Mouse (Mus musculus) heart, embryonic 12.5 days (tissue): ENCODE results near the gene 5031439G07Rik. TPM values are rescaled to one million over a fixed set of nuclear protein-coding genes. Genes with fewer than 3 reads are reported as not detected.

ENCODE experiments used
- ATAC-seq: fragments of 200-750 bp; cut with Nextera tagmentation; 2 replicates; pipeline ENCODE4 v1.8.0; 2017; ENCODE audit warnings: moderate TSS enrichment, moderate library complexity; ENCODE audit not compliant: insufficient number of reproducible peaks, low FRiP score
- H3K27ac ChIP-seq: fragments of 300-500 bp; sonication (generic); 2 replicates; pipeline ENCODE4 v1.5.1; 2016; ENCODE audit warnings: mild to moderate bottlenecking, moderate library complexity; ENCODE audit not compliant: poor library complexity, severe bottlenecking
- H3K27me3 ChIP-seq: fragments of 300-500 bp; sonication (generic); replicated peaks from 2 replicates; pipeline ENCODE4 v1.6.1; 2016; ENCODE audit warnings: mild to moderate bottlenecking, moderate library complexity
- H3K36me3 ChIP-seq: fragments of 300-500 bp; sonication (generic); 2 replicates; pipeline ENCODE4 v1.6.1; 2016; ENCODE audit warnings: mild to moderate bottlenecking, moderate library complexity
- H3K4me1 ChIP-seq: fragments of 300-500 bp; sonication (generic); replicated peaks from 2 replicates; pipeline ENCODE4 v1.6.1; 2016; ENCODE audit warnings: mild to moderate bottlenecking
- H3K4me2 ChIP-seq: fragments of 300-500 bp; sonication (generic); 2 replicates; pipeline ENCODE4 v1.6.1; 2016; ENCODE audit warnings: mild to moderate bottlenecking, moderate library complexity
- H3K4me3 ChIP-seq: fragments of 300-500 bp; sonication (generic); 2 replicates; pipeline ENCODE4 v1.5.1; 2016; ENCODE audit warnings: mild to moderate bottlenecking
- H3K9ac ChIP-seq: fragments of 300-500 bp; sonication (generic); 2 replicates; pipeline ENCODE4 v1.6.1; 2016; ENCODE audit warnings: mild to moderate bottlenecking, moderate library complexity
- H3K9me3 ChIP-seq: fragments of 300-500 bp; sonication (generic); replicated peaks from 2 replicates; pipeline ENCODE4 v1.6.1; 2016; ENCODE audit warnings: mild to moderate bottlenecking, moderate library complexity
- WGBS: fragments of 180-500 bp; shearing (Covaris S2); methylation state at CpG from one replicate; pipeline ENCODE4 v1.1.7; 2016; 5-methylcytosine and 5-hydroxymethylcytosine counted together
- polyA plus RNA-seq: library from polyadenylated mRNA; unstranded; fragments of >200 nt; fragmentation: Nextera tagmentation; extraction: Ambion mirVana; gene quantifications from 2 replicates; pipeline ENCODE4 v1.2.1, GENCODE M21; 2016

5031439G07Rik gene
- polyA plus RNA-seq, 1 experiment from 2014 or later: 4.3 TPM

DNA sequence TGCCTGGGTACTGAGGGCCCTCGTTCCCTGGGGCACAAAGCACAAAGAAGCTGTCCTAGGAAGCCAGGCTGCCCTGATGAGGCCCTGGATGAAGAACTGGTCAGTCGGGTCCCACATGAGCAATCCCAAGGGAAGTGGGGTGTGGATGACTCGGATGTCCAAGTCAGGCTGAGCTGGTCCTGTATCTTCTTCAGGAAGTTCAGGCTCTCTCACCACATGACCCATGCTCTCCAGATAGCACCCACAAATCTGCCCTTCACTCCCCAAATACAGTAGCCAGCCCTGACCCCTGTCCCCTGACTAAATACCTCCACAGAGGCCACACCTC, 14.8 kb downstream of the 5031439G07Rik start:
- Histone ChIP-seq H3K4me3 (no peak overlapping the region), H3K4me1 (peaks cover 17% of the 10 kb centered on the region), H3K36me3 (0 out of 2 replicates have a peak, but pooled peaks cover 5% of the 10 kb centered on the region), H3K9ac (no peak overlapping the region), H3K27me3 (no peaks in the 10 kb centered on the region), H3K4me2 (no peak overlapping the region), H3K27ac (no peak overlapping the region), H3K9me3 (no peaks in the 10 kb centered on the region)
- no peak for ATAC-seq
- WGBS: 56% methylated on average over 3 of the region's 3 CpGs

DNA sequence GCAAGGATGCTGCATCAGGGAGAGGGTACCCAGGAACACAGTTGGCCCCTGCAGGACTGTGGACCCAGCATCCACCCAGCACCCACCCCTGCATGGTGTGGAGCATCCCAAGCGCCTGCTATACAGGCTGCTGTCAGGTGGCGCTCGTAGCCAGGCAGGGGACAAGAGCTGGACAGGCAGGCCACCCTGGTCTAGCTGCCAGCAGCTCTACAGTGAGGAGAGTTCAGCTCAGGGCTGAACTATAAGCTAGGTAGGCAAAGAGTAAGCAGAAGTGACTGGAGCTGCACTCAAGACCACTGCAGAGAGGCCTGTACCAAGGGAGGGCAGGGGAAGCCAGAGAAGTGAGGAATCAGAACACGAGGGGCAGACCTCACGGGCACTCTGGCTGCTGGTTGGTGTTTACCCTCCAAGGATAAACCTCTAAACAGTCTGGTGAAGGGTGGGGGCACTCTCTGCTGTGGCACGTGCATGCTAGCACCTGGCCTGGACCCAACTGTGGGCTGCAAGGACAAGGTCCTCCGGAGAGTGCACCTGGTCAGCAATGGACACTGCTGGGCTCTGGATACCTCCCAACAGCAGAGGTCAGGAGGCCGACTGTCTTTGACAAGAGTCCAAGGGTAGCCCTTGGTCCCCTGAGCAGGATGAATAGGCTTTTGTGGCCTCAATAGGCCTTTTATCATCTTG, 15.3 kb downstream of the 5031439G07Rik start:
- no peak for ATAC-seq
- WGBS: 78% methylated on average over 8 of the region's 8 CpGs
- Histone ChIP-seq H3K4me3 (no peak overlapping the region), H3K4me2 (no peak overlapping the region), H3K9ac (no peak overlapping the region), H3K4me1 (peaks cover 17% of the 10 kb centered on the region), H3K27ac (no peak overlapping the region), H3K9me3 (no peaks in the 10 kb centered on the region), H3K36me3 (0 out of 2 replicates have a peak, but pooled peaks cover 5% of the 10 kb centered on the region), H3K27me3 (no peaks in the 10 kb centered on the region)

DNA sequence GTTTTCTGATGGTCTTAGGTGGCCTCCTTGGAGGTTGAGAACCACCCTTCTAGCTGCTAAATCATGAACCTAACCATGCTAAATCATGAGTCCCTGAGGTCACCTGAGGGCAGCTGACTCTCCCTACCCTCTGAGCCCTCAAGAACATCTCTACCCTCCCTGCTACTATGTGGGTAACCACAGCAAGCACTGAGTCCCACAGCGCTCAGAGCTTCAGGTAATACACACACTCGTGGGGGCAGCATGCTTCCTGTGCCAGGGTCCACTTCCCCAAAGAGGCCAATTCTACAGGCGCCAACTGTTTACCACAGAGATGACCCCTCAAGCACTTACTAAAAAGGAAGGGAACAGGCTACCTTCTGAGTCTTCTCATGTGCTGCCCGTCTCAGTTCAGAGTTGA, 19.8 kb downstream of the 5031439G07Rik start:
- 78% methylated on average over 4 of the region's 4 CpGs for WGBS
- ATAC-seq: no peak

DNA sequence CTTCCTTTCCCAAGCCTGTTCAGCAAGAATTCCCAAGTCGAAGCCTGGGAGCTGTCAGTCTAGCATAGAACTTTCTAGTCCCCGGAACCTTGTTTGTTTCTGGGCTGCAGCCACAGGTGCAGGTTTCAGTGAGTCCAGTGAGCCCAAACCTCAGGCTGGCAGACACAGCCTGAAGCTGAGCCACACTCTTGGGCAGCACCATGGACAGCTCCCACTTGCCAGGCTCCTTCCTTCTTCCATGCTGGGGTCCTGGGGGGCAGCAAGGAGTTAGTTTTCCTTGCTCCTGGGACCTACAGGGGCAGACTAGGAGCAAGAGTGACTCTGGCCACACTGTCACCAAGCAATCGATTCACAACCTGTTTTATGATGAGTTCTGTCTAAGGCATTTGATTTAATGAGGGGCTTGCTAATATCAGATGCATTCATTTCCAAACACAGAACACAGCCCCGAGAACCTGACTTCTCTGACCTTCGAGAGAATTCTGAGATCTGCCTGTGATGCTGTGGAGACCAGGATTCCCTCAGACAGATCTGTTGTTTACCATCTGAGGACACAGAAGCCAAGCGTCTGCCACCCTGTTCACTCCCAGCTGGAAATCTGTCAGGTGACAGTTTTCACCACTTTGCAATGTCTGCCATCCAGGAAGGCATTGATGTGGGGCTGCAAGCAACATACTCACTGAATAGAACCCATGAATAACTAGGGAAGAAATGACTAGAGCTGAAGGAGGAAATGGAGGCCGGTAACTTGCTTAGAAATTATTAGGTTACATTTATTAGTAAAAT, 22.6 kb downstream of the 5031439G07Rik start:
- ATAC-seq: no peak

More for the DNA sequence above, 19.8 kb downstream of the 5031439G07Rik start:
- Histone ChIP-seq H3K36me3 (0 out of 2 replicates have a peak, but pooled peaks cover 5% of the 10 kb centered on the region), H3K9me3 (no peaks in the 10 kb centered on the region), H3K27me3 (no peaks in the 10 kb centered on the region), H3K4me2 (no peak overlapping the region), H3K4me3 (no peak overlapping the region), H3K27ac (no peak overlapping the region), H3K9ac (no peak overlapping the region), H3K4me1 (no peaks in the 10 kb centered on the region)

DNA sequence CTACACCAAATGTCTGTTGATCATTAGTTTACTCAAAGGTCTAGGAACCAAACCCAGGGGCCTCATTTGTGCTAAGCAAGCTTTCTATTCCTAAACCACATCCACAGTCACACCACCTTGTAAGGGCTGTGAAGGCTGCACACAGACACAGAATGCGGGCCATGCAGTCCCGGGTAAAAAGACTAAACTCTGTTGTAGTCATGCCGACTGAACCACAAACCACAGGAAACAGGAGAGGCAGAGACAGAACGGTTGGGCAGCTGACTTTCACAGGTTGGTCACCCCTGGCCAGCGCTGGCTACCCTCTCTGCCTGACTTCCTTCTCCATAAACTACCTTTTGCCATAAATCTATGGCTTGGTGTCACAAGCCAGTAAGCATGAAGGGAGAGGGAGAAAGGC, 23.6 kb downstream of the 5031439G07Rik start:
- Histone ChIP-seq H3K9ac (no peak overlapping the region), H3K27me3 (no peaks in the 10 kb centered on the region), H3K36me3 (no peaks in the 10 kb centered on the region), H3K9me3 (no peaks in the 10 kb centered on the region), H3K4me3 (no peak overlapping the region), H3K4me1 (no peaks in the 10 kb centered on the region), H3K4me2 (no peak overlapping the region), H3K27ac (no peak overlapping the region)
- no peak for ATAC-seq
- 75% methylated on average over 5 of the region's 5 CpGs for WGBS

More for the DNA sequence above, 22.6 kb downstream of the 5031439G07Rik start:
- no peaks in the 10 kb centered on the region for H3K27me3 ChIP-seq
- no peak overlapping the region for H3K9ac ChIP-seq
- no peak overlapping the region for H3K4me2 ChIP-seq
- 50% methylated on average over 7 of the region's 7 CpGs for WGBS
- H3K27ac ChIP-seq: no peak overlapping the region
- no peaks in the 10 kb centered on the region for H3K4me1 ChIP-seq
- H3K36me3 ChIP-seq: 0 out of 2 replicates have a peak, but pooled peaks cover 5% of the 10 kb centered on the region
- H3K4me3 ChIP-seq: no peak overlapping the region
- H3K9me3 ChIP-seq: no peaks in the 10 kb centered on the region

DNA sequence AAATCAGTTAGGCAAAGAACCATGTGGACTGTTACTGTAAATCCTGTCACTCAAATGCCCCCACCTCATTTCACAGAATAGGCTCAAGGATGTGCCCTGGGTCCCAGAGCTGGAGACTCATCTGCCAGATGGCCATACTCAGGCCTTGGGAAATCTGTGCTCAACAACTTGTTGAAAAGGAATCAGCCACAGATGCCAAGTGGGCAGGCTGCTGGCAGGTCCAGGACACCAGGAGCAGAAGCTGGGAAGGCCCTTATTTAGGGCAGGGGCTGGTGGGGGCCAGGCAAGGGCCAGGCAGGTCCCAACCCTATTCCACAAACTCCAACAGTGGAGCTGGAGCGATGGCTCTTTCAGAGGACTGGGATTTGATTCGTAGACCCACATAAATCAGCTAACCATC, 25.8 kb downstream of the 5031439G07Rik start:
- Histone ChIP-seq H3K4me1 (no peaks in the 10 kb centered on the region), H3K36me3 (no peaks in the 10 kb centered on the region; the same call in 1 of the 2 replicates), H3K27me3 (no peaks in the 10 kb centered on the region), H3K4me2 (no peak overlapping the region), H3K27ac (no peak overlapping the region), H3K9ac (no peak overlapping the region), H3K9me3 (no peaks in the 10 kb centered on the region), H3K4me3 (no peak overlapping the region)
- 86% methylated on average over 2 of the region's 2 CpGs for WGBS
- ATAC-seq: no peak

DNA sequence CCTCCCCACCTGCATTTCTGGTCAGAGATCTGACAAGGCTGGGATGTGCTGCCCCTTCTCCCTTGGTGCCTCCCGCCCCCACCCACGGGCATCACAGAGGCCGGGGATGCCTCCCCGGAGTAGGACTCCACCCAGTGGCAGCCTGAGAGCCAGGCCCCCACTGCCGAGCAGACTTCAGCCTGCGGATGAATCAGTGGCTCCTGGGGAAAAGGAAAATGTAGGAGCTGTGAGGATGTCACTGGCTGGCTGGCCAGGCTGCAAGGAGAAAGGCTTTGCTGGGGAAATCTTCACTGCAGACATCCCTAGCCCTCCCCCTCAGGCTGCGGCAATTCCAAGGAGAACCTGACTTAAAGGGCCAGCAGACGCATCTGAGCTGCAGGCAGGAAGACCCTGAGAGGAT, 27.7 kb downstream of the 5031439G07Rik start:
- no peak for ATAC-seq
- Histone ChIP-seq H3K27ac (no peak overlapping the region), H3K9me3 (no peaks in the 10 kb centered on the region), H3K4me3 (no peak overlapping the region), H3K4me2 (no peak overlapping the region), H3K36me3 (peaks cover 6% of the 10 kb centered on the region), H3K9ac (no peak overlapping the region), H3K27me3 (no peaks in the 10 kb centered on the region), H3K4me1 (no peaks in the 10 kb centered on the region)
- 27% methylated on average over 8 of the region's 8 CpGs for WGBS

DNA sequence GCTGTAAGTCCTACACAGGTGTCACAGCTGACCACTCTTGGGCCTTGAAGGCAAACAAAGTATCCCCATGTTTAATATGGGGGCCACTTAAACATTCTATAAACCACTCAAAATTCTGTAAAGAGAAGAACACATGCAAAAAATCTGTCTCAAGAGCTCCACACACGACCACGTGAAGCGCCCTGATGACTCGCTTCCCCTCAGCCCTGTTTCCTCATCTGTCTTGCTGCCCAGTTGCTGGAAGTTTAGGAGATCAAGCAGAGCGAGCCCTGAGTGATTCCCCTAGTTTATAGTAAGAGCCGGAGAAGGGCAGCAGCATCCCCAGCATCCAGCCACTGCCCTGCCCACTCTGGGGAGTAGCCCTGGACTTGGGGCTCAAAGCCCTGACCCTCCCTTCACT, 28.5 kb downstream of the 5031439G07Rik start:
- Histone ChIP-seq H3K4me2 (no peak overlapping the region), H3K4me1 (no peaks in the 10 kb centered on the region), H3K9ac (no peak overlapping the region), H3K36me3 (peaks cover 14% of the 10 kb centered on the region), H3K27ac (no peak overlapping the region), H3K9me3 (no peaks in the 10 kb centered on the region), H3K27me3 (no peaks in the 10 kb centered on the region), H3K4me3 (no peak overlapping the region)
- 71% methylated on average over 6 of the region's 6 CpGs for WGBS
- ATAC-seq: no peak

DNA sequence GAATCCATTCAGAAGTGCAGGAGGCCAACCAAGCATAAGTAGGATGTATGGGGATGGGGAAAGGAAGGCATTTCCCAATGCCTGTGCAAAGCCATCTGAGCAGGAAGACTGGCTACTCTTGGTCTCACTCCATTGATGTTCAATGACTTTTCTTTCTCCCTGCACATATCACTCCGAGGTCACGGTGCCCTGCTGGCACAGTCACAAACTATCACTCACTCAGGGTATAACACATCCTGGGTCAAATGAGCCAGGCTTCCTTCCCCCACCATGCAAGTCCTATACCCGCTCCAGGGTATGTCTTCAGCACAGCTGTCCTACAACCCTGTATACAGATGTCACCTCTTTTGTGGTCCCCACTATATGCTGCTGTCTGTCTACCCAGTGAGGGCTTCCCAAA, 30.0 kb downstream of the 5031439G07Rik start:
- Histone ChIP-seq H3K36me3 (peaks cover 24% of the 10 kb centered on the region), H3K9ac (no peak overlapping the region), H3K27ac (no peak overlapping the region), H3K4me3 (no peak overlapping the region), H3K9me3 (no peaks in the 10 kb centered on the region), H3K27me3 (no peaks in the 10 kb centered on the region), H3K4me2 (no peak overlapping the region), H3K4me1 (no peaks in the 10 kb centered on the region)
- ATAC-seq: no peak
- 95% methylated on average over 3 of the region's 3 CpGs for WGBS

DNA sequence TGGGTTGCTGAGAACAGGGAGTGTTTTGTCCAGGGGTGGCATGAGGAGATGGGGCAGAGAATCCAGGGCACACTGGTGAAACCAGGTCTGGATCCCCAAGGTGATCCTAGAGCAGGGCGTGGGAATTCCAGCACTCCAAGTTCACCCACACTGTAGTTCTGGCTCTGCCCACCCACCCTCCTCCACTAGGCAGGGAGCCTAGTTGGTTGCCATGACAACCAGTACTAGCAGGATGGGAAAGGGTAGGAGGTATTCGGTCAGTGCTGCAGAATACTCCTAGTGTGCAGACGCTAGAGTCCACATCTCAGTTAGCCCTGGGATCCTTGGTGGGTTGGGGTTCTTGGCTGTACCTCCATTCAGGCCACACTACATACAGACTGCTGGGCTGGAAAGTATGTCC, 30.5 kb downstream of the 5031439G07Rik start:
- Histone ChIP-seq H3K4me2 (no peak overlapping the region), H3K9ac (no peak overlapping the region), H3K4me1 (no peaks in the 10 kb centered on the region), H3K36me3 (peaks cover 29% of the 10 kb centered on the region), H3K4me3 (no peak overlapping the region), H3K27me3 (no peaks in the 10 kb centered on the region), H3K9me3 (no peaks in the 10 kb centered on the region), H3K27ac (no peak overlapping the region)
- ATAC-seq: no peak
- WGBS: 51% methylated on average over 3 of the region's 3 CpGs

DNA sequence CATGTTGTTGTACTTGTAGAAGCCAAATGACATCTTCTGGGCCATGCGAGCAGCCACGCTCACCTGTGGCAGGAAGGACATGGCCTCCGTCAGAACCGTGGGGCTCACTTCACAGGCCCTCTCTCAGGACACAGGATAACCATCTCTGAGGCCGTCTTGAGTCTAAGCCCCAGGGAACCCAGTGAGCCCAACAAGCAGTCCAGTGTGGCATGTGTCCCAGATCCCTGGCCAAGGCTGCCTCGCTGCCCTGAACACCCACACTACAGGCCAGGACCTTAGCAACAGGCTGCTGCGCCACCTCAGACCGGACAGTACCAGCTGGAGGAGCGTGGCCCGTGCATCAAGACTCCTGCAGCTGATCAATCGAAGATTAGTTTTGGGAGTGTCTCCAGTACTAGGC, 35.1 kb downstream of the 5031439G07Rik start:
- no peak for ATAC-seq

More for the DNA sequence above, 35.1 kb downstream of the 5031439G07Rik start:
- Histone ChIP-seq H3K4me2 (no peak overlapping the region), H3K27me3 (no peaks in the 10 kb centered on the region), H3K9me3 (no peaks in the 10 kb centered on the region), H3K4me1 (peaks cover 11% of the 10 kb centered on the region), H3K27ac (no peak overlapping the region), H3K9ac (no peak overlapping the region), H3K4me3 (no peak overlapping the region), H3K36me3 (peaks cover 71% of the 10 kb centered on the region)
- 88% methylated on average over 11 of the region's 11 CpGs for WGBS
